Mouse (Mus musculus) heart, embryonic 13.5 days (tissue): ENCODE measurements around the gene Eefsec. TPM values are rescaled to one million over a fixed set of nuclear protein-coding genes. Genes with fewer than 3 reads are reported as not detected.
A peak's percentile ranks its signal among the peaks of the same experiment; 100 is the strongest.

Experiments used
- ATAC-seq: fragments of 200-750 bp; cut with Nextera tagmentation; 2 replicates; pipeline ENCODE4 v1.8.0; 2017; ENCODE audit warnings: moderate TSS enrichment; ENCODE audit not compliant: insufficient number of reproducible peaks, low FRiP score, low TSS enrichment; ENCODE audit errors: extremely low read depth
- H3K27ac ChIP-seq: fragments of 300-500 bp; sonication (generic); replicated peaks from 2 replicates; pipeline ENCODE4 v1.5.1; 2015; ENCODE audit warnings: moderate library complexity, mild to moderate bottlenecking, inconsistent platforms
- H3K27me3 ChIP-seq: fragments of 300-500 bp; sonication (generic); replicated peaks from 2 replicates; pipeline ENCODE4 v1.6.1; 2015; ENCODE audit warnings: mild to moderate bottlenecking, inconsistent platforms
- H3K36me3 ChIP-seq: fragments of 300-500 bp; sonication (generic); 2 replicates; pipeline ENCODE4 v1.6.1; 2015; ENCODE audit warnings: mild to moderate bottlenecking, inconsistent platforms
- H3K4me1 ChIP-seq: fragments of 300-500 bp; sonication (generic); 2 replicates; pipeline ENCODE4 v1.6.1; 2015; ENCODE audit warnings: inconsistent platforms
- H3K4me2 ChIP-seq: fragments of 300-500 bp; sonication (generic); 2 replicates; pipeline ENCODE4 v1.6.1; 2015; ENCODE audit warnings: inconsistent platforms, mild to moderate bottlenecking, moderate library complexity
- H3K4me3 ChIP-seq: fragments of 300-500 bp; sonication (generic); 2 replicates; pipeline ENCODE4 v1.5.1; 2015; ENCODE audit warnings: moderate library complexity, mild to moderate bottlenecking, inconsistent platforms
- H3K9ac ChIP-seq: fragments of 300-500 bp; sonication (generic); 2 replicates; pipeline ENCODE4 v1.6.1; 2015; ENCODE audit warnings: inconsistent platforms, mild to moderate bottlenecking, moderate library complexity
- H3K9me3 ChIP-seq: fragments of 300-500 bp; sonication (generic); 2 replicates; pipeline ENCODE4 v1.6.1; 2016; ENCODE audit warnings: inconsistent platforms
- WGBS: fragments of 180-500 bp; shearing (Covaris S2); methylation state at CpG from one replicate; pipeline ENCODE4 v1.1.7; 2015; ENCODE audit warnings: mixed read lengths; 5-methylcytosine and 5-hydroxymethylcytosine counted together
- polyA plus RNA-seq: library from polyadenylated mRNA; unstranded; fragments of >200 nt; fragmentation: Nextera tagmentation; extraction: Ambion mirVana; gene quantifications from 2 replicates; pipeline ENCODE4 v1.2.1, GENCODE M21; 2015

Eefsec gene
- polyA plus RNA-seq, 1 experiment from 2014 or later: 18.6 TPM

- no peaks in the 10 kb centered on the region; the same call in 1 of the 2 replicates for H3K27me3 ChIP-seq
- ATAC-seq: no peak
- H3K4me1 ChIP-seq: peaks cover 17% of the 10 kb centered on the region
- 74% methylated on average over 3 of the region's 3 CpGs for WGBS
- H3K9ac ChIP-seq: no peak overlapping the region
- no peaks in the 10 kb centered on the region for H3K9me3 ChIP-seq
- no peak overlapping the region for H3K4me3 ChIP-seq
- H3K36me3 ChIP-seq: no peaks in the 10 kb centered on the region
- H3K4me2 ChIP-seq: no peak overlapping the region
- H3K27ac ChIP-seq: no peak overlapping the region
Observed at GRCm38 (mm10) chr6:88259621-88260020, 186.7 kb downstream of the Eefsec start.

GRCm38 (mm10) chr6:88255435-88255834 lies 190.9 kb downstream of the Eefsec start:
- H3K4me3 ChIP-seq: no peak overlapping the region
- no peaks in the 10 kb centered on the region for H3K9me3 ChIP-seq
- H3K4me1 ChIP-seq: peaks cover 21% of the 10 kb centered on the region
- H3K27ac ChIP-seq: no peak overlapping the region
- H3K9ac ChIP-seq: no peak overlapping the region
- no peaks in the 10 kb centered on the region; the same call in 1 of the 2 replicates for H3K27me3 ChIP-seq
- 14% methylated on average over 4 of the region's 4 CpGs for WGBS
- no peak for ATAC-seq
- H3K4me2 ChIP-seq: no peak overlapping the region
- H3K36me3 ChIP-seq: no peaks in the 10 kb centered on the region

GRCm38 (mm10) chr6:88254082-88254481 lies 192.3 kb downstream of the Eefsec start:
- Histone ChIP-seq H3K36me3 (no peaks in the 10 kb centered on the region), H3K27me3 (no peaks in the 10 kb centered on the region; the same call in 1 of the 2 replicates), H3K9ac (no peak overlapping the region), H3K4me1 (peaks cover 21% of the 10 kb centered on the region), H3K27ac (no peak overlapping the region), H3K4me3 (no peak overlapping the region), H3K9me3 (no peaks in the 10 kb centered on the region), H3K4me2 (no peak overlapping the region)
- no peak for ATAC-seq
- 47% methylated on average over 6 of the region's 6 CpGs for WGBS

GRCm38 (mm10) chr6:88251798-88252478 lies 194.4 kb downstream of the Eefsec start:
- ATAC-seq: no peak
- no peaks in the 10 kb centered on the region for H3K9me3 ChIP-seq
- H3K36me3 ChIP-seq: no peaks in the 10 kb centered on the region
- no peak overlapping the region for H3K4me3 ChIP-seq
- peaks cover 33% of the 10 kb centered on the region for H3K4me1 ChIP-seq
- 47% methylated on average over 7 of the region's 7 CpGs for WGBS
- no peak overlapping the region for H3K4me2 ChIP-seq
- H3K27me3 ChIP-seq: peaks cover 4% of the 10 kb centered on the region; the same call in 1 of the 2 replicates
- H3K9ac ChIP-seq: no peak overlapping the region
- H3K27ac ChIP-seq: no peak overlapping the region

GRCm38 (mm10) chr6:88251396-88251795 lies 194.9 kb downstream of the Eefsec start:
- 72% methylated on average over 1 of the region's 1 CpGs for WGBS
- Histone ChIP-seq H3K4me1 (peaks cover 28% of the 10 kb centered on the region), H3K27ac (no peak overlapping the region), H3K27me3 (peaks cover 9% of the 10 kb centered on the region; the same call in 1 of the 2 replicates), H3K4me3 (no peak overlapping the region), H3K4me2 (no peak overlapping the region), H3K9ac (no peak overlapping the region), H3K9me3 (no peaks in the 10 kb centered on the region), H3K36me3 (no peaks in the 10 kb centered on the region)
- no peak for ATAC-seq

GRCm38 (mm10) chr6:88249231-88249630 lies 197.1 kb downstream of the Eefsec start:
- no peak overlapping the region for H3K27ac ChIP-seq
- peaks cover 21% of the 10 kb centered on the region; the same call in 1 of the 2 replicates for H3K27me3 ChIP-seq
- no peaks in the 10 kb centered on the region for H3K9me3 ChIP-seq
- ATAC-seq: no peak
- peaks cover 15% of the 10 kb centered on the region for H3K4me1 ChIP-seq
- H3K9ac ChIP-seq: no peak overlapping the region
- no peak overlapping the region for H3K4me2 ChIP-seq
- no peak overlapping the region for H3K4me3 ChIP-seq
- H3K36me3 ChIP-seq: no peaks in the 10 kb centered on the region
- WGBS: 83% methylated on average over 1 of the region's 1 CpGs

- no peaks in the 10 kb centered on the region for H3K9me3 ChIP-seq
- H3K4me1 ChIP-seq: no peaks in the 10 kb centered on the region; the same call in 1 of the 2 replicates
- 5% methylated on average over 15 of the region's 15 CpGs for WGBS
- H3K36me3 ChIP-seq: no peaks in the 10 kb centered on the region
- no peak overlapping the region for H3K27ac ChIP-seq
- no peak for ATAC-seq
- H3K4me3 ChIP-seq: no peak overlapping the region
- H3K27me3 ChIP-seq: peaks cover 78% of the 10 kb centered on the region
- no peak overlapping the region for H3K9ac ChIP-seq
- peak overlapping the region; percentile 27; the same call in 1 of the 2 replicates for H3K4me2 ChIP-seq
Observed at GRCm38 (mm10) chr6:88242604-88243003, 203.7 kb downstream of the Eefsec start.

GRCm38 (mm10) chr6:88236513-88236912 lies 209.8 kb downstream of the Eefsec start:
- no peak overlapping the region for H3K27ac ChIP-seq
- H3K9ac ChIP-seq: no peak overlapping the region
- ATAC-seq: no peak
- peaks cover 88% of the 10 kb centered on the region for H3K27me3 ChIP-seq
- peaks cover 21% of the 10 kb centered on the region for H3K4me1 ChIP-seq
- peak overlapping the region; percentile 63 for H3K4me2 ChIP-seq
- H3K4me3 ChIP-seq: peak overlapping the region; percentile 29; the same call in 1 of the 2 replicates
- H3K36me3 ChIP-seq: no peaks in the 10 kb centered on the region
- H3K9me3 ChIP-seq: no peaks in the 10 kb centered on the region
- WGBS: 10% methylated on average over 7 of the region's 7 CpGs

GRCm38 (mm10) chr6:88235983-88236382 lies 210.4 kb downstream of the Eefsec start:
- Histone ChIP-seq H3K9me3 (no peaks in the 10 kb centered on the region), H3K27ac (no peak overlapping the region), H3K27me3 (peaks cover 88% of the 10 kb centered on the region), H3K4me2 (peak overlapping the region; percentile 63), H3K4me1 (peaks cover 21% of the 10 kb centered on the region), H3K9ac (peak overlapping the region; percentile 68), H3K36me3 (no peaks in the 10 kb centered on the region), H3K4me3 (peak overlapping the region; percentile 29)
- no peak for ATAC-seq
- WGBS: 3% methylated on average over 17 of the region's 17 CpGs

- H3K4me2 ChIP-seq: no peak overlapping the region
- no peaks in the 10 kb centered on the region for H3K9me3 ChIP-seq
- WGBS: 31% methylated on average over 8 of the region's 8 CpGs
- ATAC-seq: no peak
- peaks cover 87% of the 10 kb centered on the region for H3K27me3 ChIP-seq
- no peaks in the 10 kb centered on the region for H3K36me3 ChIP-seq
- peaks cover 21% of the 10 kb centered on the region for H3K4me1 ChIP-seq
- H3K4me3 ChIP-seq: no peak overlapping the region
- H3K27ac ChIP-seq: no peak overlapping the region
- H3K9ac ChIP-seq: peak overlapping the region; percentile 68; the same call in 1 of the 2 replicates
Observed at GRCm38 (mm10) chr6:88235461-88235860, 210.9 kb downstream of the Eefsec start.

- Histone ChIP-seq H3K9ac (no peak overlapping the region), H3K36me3 (no peaks in the 10 kb centered on the region), H3K9me3 (no peaks in the 10 kb centered on the region), H3K4me3 (no peak overlapping the region), H3K27ac (no peak overlapping the region), H3K27me3 (peaks cover 85% of the 10 kb centered on the region), H3K4me1 (peaks cover 21% of the 10 kb centered on the region), H3K4me2 (no peak overlapping the region)
- no peak for ATAC-seq
- WGBS: 73% methylated on average over 8 of the region's 8 CpGs
Observed at GRCm38 (mm10) chr6:88233996-88234395, 212.3 kb downstream of the Eefsec start.

- H3K4me3 ChIP-seq: no peak overlapping the region
- peaks cover 85% of the 10 kb centered on the region for H3K27me3 ChIP-seq
- peaks cover 19% of the 10 kb centered on the region for H3K4me1 ChIP-seq
- H3K36me3 ChIP-seq: no peaks in the 10 kb centered on the region
- WGBS: 71% methylated on average over 6 of the region's 6 CpGs
- no peak for ATAC-seq
- no peak overlapping the region for H3K4me2 ChIP-seq
- H3K9me3 ChIP-seq: no peaks in the 10 kb centered on the region
- no peak overlapping the region for H3K27ac ChIP-seq
- no peak overlapping the region for H3K9ac ChIP-seq
Observed at GRCm38 (mm10) chr6:88232221-88232620, 214.1 kb downstream of the Eefsec start.
